Mouse (Mus musculus) lung, postnatal 36 days (tissue): Measurements from ENCODE around the gene Setd2.

ENCODE experiments used
- DNase-seq: peaks from one replicate; pipeline ENCODE4 v3.0.0; 2022; ENCODE audit warnings: mixed read lengths

Gene Setd2

DNA sequence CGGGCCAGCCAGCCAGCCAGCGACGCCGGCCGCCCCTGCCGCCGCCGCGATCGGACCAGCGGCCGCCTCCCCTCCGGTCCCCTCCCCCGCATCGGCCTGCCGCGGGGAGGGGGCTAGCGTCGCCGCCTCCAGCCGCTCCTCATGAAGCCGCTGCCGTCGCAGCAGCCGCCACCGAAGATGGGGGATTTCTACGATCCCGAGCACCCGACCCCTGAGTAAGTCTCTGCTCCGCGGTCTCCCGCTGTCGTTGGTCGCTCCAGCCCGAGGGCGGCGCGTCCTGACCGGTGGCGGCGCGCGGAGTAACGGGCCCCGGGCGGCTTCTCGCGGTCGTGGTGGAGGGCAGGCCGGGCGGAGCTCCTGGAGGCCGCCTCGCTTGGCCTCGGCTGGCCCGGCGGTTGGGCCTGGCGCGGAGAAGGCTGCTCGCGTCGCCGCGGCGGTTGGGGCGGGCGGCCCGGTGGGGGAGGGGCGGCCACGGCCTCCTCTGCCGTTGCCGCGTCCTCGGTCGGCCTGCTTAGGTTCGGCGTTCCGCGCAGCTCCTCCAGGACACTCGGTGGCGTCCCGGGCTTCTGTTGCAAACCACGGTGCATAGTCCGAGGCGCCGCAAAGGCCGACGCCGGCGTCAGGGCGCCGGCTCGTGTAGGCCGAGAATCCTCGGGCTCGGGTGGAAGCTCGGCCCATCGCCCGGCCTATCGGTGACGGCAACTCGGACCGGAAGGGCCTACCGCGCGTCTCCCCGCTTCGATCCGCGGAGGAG lies at the start of gene Setd2:
Gene Setd2 (plus strand): TSS at position 60 of the 754 bp plus-strand sequence.
- DNase-seq, result peak; percentile 56

DNA sequence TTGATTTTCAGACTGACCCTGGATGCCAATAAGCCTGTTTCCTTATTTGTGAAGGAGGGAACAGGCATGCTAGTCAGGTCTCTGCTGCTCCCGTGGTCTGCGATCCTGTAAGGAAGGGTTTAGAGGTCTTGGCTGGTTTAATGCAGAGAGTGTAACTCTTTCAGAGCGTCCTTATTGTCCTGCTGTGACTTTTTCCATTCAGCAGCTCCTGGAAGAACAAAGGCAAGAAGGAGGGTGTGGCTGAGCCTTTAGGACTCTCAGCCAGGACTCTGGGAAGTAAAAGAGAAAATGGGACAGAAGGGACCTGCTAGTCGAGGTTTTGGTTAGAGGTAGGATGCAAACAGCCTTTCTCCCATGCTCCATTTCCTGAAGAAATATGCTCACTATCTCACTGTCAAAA lies 43.6 kb upstream of the Setd2 start:
- DNase-seq, result no peak

DNA sequence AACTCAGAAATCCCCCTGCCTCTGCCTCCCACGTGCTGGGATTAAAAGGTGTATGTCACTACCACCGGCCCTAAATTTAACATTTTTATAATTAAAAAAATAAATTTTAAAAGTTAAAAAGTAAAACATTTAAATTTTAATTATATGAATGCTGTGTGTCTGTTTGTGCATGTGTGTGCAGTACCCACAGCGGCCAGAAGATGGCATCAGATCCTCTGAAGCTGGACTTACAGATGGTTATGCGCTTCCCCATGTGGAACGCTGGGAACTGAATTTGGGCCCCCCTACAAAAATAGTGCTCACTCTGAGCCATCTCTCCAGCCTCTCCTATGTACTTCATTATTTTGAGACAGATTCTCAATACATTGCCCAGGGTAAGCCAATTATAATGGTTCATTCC lies 41.5 kb upstream of the Setd2 start:
- DNase-seq, result peak; percentile 28

DNA sequence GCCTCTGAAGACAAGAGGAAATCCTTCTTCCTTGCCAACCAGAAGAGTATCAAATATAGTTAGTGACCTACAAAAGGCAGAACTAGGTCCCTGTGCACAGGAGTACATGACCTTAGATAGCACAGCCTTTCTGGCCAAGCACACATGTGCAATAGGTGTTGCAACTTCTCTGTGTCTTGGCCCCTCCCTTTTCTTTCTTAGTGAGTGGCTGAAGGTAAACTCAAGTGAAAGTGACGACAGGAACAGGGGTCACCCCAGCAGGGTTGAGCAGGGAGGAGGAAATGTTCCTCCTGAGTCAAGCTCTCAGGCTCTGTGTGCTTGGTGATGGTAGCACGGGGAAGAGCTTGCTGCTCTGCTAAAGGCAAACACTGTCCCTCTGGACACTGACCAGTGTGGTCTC lies 6.7 kb upstream of the Setd2 start:
- DNase-seq, result peak; percentile 74

DNA sequence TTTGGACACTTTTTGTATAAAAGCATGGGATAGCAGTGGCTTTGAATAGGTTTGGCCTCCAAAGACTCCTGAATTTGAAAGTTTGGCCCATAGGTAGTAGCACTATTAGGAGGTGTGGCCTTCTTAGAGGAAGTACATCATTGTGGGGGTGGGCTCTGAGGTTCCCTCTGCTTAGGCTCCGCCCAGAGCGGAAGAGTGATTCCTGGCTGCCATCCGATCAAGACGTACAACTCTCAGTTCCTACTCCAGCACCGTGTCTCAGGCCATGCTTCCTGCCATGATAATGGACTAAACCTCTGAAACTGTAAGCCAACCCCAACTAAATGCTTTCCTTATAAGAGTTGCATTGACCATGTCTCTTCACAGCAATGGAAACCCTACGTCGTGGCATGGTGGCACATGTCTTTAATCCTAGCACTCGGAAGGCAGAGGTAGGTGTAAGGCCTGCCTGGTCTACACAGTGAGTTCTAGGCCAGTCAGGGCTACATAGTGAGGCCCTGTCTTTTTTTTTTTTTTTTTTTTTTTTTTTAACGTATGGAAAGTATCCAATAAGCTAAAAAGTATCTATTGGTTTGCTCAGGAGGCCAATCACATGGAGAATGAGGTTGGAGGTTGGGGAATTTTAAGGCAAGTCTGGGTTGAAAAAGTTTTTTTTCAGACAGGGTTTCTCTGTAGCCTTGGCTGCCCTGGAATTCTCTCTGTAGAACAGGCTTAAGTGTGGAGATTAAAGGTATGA lies 3.2 kb upstream of the Setd2 start:
- DNase-seq, result peak; percentile 41

DNA sequence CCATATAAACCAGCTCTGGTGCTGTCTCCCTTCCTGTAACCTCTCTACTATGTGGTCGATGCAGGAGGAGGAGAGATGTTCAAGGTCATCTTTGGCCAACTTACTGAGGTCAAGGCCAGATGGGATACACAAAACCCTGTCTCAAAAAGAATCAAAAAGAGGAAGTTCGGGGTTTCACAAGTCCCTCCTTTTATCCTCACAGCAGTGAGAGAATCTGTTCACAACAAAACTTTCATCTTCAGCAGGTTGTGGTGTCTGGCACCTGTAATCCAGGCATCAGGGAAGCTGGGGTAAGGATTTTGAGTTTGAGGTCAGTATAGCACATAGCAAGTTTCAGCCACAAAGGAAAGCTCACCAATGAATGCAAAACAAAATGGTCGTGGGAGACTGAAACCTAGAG lies 1.7 kb upstream of the Setd2 start:
- DNase-seq, result peak; percentile 20

DNA sequence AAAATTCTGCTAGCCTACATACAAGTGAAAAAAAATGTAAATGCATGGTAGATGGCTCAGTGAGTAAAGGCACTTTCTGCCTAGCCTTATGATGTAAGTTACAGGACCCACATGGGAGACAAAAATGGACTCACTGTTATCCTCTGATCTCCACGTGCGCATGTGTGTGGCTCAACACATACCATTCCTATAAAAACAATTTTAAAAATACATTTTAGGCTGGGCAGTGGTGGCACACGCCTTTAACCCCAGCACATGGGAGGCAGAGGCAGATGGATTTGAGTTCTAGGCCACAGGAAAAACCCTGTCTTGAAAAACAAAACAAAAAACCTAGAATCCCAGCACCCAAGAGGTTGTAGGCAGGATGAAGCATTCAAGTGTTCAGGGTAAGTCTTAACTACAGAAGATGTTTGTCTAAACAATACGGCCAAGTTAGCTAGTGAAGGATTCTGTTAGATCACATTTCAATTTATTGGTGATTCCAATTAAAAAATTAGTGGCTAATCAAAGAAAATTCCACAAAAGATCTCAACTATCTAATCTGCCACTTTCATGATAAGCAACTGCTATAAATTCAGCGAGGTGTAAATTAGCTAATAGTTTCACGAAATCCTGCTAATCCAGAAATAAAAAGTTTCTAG lies 1.1 kb upstream of the Setd2 start:
- no peak for DNase-seq

DNA sequence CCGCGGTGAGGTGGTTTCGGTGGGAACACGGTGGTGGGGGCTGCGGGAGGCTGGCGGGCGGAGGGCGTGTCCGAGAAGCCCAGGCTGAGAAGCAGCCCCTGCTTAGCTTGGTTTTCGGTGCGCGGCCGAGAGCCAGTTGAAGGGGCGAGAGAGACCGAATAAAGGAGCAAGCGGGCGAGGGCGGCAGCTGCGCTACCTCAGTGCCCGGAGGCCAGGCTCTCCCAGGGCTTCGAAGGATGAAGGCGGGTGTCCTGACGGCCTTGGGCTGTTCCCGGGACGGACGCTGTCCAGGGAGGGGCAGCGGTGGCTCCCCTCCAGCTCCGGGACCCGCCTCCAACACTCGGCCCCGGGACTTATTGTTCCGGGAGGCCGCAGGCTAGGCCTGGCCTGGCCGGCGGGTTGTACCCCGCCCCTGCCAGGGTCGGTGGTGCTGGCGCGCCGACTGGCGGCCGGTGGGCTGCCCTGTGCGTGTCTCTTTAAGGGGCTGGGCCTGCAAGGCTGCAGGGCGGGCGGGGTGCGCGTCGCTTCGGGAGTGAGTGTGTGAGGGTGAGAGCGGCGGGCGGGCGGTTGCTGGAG lies 395 bp upstream of the Setd2 start:
- peak; percentile 98 for DNase-seq

DNA sequence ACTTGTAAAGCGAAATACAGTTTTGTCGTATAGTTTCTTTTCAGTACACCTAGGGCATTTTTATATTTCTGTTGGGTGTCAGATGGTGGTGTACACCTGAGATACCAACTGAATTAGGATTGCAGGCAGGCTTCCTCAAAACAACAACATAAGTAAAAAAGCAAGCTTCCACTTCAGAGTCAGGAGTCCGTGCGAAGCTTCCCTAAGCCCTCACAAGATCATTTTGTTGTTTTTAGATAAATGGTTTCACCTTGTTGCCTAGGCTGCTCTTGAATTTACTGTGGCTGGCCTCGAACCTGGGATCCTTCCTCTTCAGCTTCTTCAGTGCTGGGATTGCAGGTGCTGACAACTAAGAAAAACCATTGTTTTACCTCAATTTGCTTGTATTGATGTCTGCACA lies 1.2 kb downstream of the Setd2 start:
- no peak for DNase-seq

DNA sequence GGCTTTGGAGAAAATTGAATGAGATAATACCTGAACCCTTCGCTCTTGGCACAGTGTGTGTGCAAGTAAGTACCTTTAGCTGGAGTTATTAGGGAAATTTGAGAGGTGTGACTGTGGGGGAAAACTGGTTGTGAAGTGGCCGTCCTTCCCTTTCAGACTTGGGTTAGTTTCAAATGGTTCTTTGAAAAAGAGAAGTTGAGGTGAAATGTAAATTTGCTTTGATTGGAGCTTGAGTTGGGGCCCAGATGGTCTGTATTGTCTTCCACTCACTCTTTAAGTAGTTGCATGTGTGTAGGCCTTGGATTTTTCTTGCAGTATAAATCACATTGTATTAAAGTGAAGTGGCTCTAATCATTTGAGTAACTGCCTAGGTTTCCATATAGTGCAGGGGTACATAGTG lies 2.7 kb downstream of the Setd2 start:
- no peak for DNase-seq

DNA sequence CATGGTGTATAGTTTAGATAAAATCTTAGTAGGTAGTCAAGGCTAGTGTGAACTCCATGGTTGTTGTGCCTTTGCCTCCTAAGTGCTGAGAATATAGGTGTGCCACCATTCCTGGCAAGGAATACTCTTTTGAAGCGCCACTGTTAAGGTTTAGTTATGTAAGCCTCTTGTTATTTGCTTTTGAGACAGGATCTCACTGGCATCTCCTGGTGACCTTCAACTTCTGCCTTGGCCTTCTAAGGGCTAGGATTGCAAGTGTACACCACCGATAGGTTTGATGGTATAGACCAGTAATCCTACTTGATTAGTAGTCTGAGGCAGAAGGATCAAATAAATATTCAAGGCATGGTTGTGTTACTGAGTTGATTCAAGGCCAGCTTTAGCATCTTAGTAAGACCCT lies 4.2 kb downstream of the Setd2 start:
- DNase-seq, result peak; percentile 28

DNA sequence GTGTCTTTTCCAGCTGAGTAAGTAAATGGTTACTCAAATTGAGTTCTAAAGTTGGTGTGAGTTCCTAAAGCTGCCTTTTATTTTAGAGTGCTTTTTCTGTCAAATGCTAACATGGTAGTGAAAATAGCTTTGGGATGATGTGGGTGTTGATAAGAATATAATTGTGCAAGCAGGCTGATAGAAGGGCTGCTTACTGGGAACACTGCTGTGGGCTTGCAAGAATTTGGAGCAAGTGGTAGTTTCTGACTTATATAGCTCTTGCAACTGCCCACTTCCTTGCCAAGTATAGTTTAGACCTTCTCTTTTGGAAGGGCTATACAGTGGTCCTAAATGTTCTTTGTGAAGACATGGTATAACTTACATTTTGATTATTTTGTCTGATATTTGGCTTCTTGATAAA lies 6.1 kb downstream of the Setd2 start:
- no peak for DNase-seq

DNA sequence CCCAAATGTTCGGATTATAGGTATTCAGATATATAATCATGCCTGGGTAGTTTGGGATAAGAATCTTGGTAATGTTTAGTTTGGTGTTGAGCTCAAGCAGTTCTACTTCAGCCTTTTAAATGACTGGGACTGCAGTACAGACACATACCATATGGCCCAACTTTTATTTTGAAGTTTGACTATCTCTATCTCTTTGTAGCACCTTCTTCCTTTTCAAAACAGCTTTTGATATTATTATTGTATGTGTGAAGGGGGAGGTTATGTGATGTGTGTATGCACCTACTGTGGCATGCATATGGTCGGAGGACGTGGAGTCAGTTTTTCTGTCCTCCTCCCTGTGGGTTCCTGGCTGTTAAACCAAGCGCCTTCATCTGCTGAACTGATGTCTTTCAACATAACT lies 9.6 kb downstream of the Setd2 start:
- DNase-seq, result no peak

DNA sequence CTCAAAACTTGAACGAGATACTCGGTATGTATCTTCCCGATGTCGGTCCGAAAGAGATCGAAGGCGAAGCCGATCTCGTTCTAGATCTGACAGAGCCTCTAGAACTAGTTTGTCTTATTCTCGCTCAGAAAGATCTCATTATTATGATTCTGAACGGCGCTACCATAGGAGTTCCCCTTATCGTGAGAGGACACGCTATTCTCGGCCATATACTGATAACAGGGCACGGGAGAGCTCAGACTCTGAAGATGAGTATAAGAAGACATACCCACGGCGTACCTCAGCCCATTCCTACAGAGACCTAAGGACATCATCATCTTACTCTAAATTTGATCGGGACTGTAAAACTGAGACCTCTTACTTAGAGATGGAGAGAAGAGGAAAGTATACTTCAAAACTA lies 15.9 kb downstream of the Setd2 start:
- DNase-seq, result no peak

DNA sequence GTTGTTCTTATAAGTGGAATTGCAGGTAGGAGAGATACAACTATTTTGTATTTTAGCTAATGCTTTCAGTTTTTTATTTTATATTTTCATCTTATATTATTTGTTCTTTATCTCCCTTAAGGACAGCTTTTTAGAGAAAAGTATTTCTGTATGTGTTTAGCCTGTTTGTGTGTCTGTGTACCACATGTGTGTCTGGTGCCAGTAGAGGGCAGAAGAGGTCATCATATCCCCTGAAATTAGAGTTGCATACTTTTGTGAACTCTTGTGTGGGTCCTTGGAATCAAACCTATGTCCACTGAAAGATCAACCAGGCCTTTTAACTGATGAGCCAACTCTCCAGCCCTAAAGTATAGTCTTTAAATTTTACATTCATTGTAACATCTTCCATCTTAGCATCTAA lies 35.9 kb downstream of the Setd2 start:
- DNase-seq, result peak; percentile 4

DNA sequence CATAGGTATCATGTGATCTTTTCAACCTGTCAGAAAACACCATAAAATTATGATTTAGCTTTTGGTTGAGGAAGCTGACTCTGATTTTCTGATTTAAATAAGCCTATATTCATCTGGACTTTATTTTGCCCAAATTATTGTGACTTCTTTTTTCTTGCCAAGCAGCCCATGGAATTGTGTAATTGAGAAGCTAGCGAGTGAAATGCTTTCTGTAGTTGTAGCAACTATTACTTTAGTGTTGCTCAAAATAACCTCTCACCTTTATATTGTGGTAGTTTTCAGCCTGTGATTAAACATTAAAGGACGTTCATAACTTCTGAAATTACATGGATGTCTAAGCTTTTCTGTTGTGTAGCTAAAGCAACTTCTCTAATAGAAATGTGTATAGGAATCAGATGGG lies 49.8 kb downstream of the Setd2 start:
- DNase-seq, result no peak

DNA sequence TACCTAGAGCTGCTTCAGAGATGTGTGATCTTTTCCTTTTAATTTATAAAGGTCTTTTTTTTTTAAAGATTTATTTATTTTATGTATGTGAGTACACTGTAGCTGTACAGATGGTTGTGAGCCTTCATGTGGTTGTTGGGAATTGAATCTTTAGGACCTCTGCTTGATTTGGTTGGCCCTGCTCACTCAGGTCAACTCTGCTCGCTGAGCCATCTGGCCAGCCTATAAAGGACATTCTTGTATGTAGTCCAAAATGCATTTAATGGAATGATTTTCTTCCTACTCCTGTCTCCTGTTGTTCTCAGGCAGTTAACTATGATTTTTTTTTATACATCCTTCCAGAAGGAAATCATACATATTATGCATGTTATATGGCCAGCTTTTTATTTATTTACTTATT lies 51.1 kb downstream of the Setd2 start:
- no peak for DNase-seq

DNA sequence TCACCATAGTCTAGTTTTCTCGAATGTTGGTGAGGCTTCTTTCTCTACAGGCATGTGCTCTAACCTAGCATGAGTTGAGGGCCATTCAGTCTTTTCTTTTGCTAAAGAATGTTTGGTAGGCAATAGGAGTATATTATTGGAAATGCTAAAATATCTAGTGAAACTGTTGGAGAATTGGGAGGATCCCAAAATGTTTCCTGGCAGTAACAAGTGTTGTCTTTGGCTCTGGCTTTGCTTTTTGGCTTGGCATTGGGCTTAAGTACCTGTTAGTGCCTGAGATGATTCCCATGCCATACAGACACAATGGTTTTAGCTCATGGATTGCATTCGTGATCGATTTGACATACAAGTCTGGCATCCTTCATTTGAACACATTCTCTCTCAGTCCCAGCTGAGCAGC lies 79.1 kb downstream of the Setd2 start:
- DNase-seq, result no peak

DNA sequence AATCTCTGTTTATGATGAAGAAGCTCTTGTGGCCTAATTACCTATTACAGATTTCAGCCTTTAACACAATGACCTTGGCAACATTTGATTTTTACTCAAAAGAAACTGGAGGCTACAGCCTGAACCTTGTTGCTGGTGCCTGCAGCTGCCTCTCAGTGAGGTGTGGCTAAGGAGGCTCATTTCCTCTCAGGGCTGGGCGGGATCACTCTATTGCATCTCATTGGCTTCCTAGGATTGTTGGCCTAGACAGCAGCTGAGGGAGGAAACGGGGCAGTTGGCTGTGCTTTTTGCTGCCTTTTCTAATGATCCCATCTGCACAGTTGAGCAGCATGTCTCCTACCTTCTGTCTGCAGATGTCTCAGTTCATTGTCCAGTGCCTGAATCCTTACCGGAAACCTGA lies 84.7 kb downstream of the Setd2 start:
- peak; percentile 33 for DNase-seq

DNA sequence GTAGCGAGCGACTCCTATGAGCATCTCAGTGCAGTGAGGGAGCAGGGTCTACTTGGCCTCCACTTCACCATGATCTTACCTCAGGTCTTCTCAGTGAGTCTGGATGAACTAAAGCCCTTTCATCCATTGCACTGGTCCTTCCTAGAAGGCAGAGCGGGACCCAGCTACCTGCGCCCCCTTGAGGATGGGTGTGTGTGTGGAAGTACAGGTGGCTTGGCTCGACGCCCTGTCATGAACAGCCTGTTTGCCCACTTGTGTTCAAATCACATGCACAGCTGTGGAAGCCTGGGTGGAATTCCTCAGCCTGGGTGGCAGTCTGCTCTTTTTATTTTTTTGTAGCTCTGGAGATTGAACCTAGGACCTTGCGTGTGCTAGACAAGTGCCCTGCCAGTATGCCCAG lies 87.8 kb downstream of the Setd2 start:
- peak; percentile 82 for DNase-seq

DNA sequence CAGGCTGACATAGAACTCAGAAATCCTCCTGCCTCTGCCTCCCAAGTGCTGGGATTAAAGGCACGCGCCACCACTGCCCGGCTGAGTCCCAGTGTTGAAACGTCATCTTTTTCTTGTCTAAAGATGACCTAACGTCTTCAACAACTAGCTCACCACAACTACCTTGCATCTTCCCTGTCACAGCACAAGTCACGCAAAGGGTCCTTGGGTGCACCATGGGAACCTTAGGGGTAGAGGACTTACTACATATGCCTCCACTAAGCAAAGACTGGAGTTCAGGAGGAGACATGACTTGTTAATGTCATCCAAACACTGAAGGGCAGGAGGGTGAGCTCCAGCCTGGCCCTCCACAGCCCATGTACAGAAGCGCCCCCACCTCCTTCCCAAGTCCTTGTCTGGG lies 88.3 kb downstream of the Setd2 start:
- no peak for DNase-seq

DNA sequence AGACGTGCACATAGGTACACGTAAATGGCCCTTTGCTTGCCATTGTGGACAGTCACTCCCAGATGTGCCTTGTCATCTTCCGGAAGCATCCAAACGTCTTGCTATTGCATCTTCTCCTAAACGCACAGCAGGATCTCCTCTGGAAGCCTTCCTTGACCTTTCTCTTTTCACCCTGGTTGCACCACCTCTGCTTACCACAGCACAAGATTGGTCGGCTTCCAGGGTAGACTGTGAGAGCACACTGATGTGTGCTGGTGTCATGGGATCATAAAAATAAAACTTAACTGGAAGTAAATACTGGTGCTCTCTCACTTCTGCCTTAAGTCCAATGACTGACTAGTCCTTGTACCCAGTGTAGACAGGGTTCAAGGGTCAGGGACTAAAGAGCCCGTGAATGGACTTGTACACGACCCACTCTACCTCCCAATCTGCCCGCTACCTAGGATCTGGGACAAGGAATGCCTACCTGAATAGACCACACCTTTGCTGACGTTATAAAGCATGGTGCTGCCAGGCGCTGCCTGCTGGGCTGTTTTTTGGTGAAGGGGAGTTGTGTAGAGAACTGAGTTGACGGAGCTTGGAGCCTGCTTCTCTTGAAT lies 90.3 kb downstream of the Setd2 start:
- DNase-seq, result no peak
